In the genomic region with DNA sequence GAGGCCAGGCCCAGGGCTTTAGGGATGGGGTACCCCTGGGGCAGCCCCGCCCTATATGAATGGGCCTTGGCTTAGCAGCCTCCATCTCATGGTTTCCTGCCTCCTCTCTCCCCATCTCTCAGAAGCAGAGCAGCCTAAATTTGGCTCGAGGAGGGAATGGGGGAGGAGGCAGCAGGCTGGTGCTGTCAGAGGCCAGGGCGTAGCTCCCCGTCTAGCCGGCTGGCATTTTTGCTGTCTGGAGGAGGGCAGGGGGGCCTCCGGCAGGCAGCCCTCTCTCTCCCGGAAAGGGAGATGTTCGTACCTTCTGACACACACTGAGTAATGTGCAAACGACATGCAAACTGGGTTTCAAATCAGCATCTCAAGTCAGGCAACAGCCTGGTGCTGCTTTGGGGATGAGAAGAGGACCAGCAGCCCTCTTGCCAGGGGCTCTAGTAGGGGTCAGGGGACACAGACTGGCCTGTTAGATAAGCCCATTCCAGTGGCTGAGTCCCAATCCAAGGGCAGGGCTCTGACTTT, we compare ENCODE assay signal across 8 mouse cellular contexts. TPM values are rescaled to one million over a fixed set of nuclear protein-coding genes. Genes with fewer than 3 reads are reported as not detected.
DNase-seq lines count a peak whose midpoint lies in the region; ATAC-seq and TF ChIP-seq lines count a peak whose summit lies in the region.

No protein-coding gene starts in this region.

- 37% methylated on average over 9 of the region's 9 CpGs for WGBS in forebrain, embryonic 11.5 days
- 26% methylated on average over 9 of the region's 9 CpGs for WGBS in intestine, embryonic 15.5 days
- WGBS in neural tube, embryonic 11.5 days = 17% methylated on average over 9 of the region's 9 CpGs

- peak overlapping the region; percentile 93 for H3K27ac ChIP-seq in layer of hippocampus, adult 2 months
- peak overlapping the region; percentile 31; the same call in 1 of the 2 replicates for H3K27ac ChIP-seq in forebrain, embryonic 11.5 days (ENCODE audit: low read depth, low read length)
- H3K27ac ChIP-seq in intestine, embryonic 15.5 days = peak overlapping the region; percentile 67; the same call in 1 of the 2 replicates
- H3K27ac ChIP-seq in neural tube, embryonic 11.5 days (ENCODE audit: low read depth, low read length) = 0 out of 2 replicates have a peak overlapping the region, but pooled peaks have one; percentile 23

- H3K4me2 ChIP-seq in forebrain, embryonic 11.5 days (ENCODE audit: low read depth, low read length, severe bottlenecking) = 0 out of 2 replicates have a peak overlapping the region, but pooled peaks have one; percentile 11
- H3K4me2 ChIP-seq in intestine, embryonic 15.5 days (replicated peaks) = peak overlapping the region; percentile 98
- 0 out of 2 replicates have a peak overlapping the region, but pooled peaks have one; percentile 19 for H3K4me2 ChIP-seq in neural tube, embryonic 11.5 days (ENCODE audit: low read depth)

- H3K36me3 ChIP-seq in forebrain, embryonic 11.5 days (ENCODE audit: control insufficient read depth, insufficient read depth, low read length) = no peaks in the 10 kb centered on the region
- H3K36me3 ChIP-seq in intestine, embryonic 15.5 days = no peaks in the 10 kb centered on the region
- no peaks in the 10 kb centered on the region for H3K36me3 ChIP-seq in neural tube, embryonic 11.5 days (ENCODE audit: control insufficient read depth, insufficient read depth, low read length)

- TF ChIP-seq CTCF in layer of hippocampus, adult 2 months (conservative IDR thresholded peaks at IDR 0.05) = no peak

- peaks cover 13% of the 10 kb centered on the region for H3K27me3 ChIP-seq in forebrain, embryonic 11.5 days (ENCODE audit: control insufficient read depth, insufficient read depth, low read length)
- H3K27me3 ChIP-seq in intestine, embryonic 15.5 days (replicated peaks) = 0 out of 2 replicates have a peak, but pooled peaks cover 4% of the 10 kb centered on the region
- H3K27me3 ChIP-seq in neural tube, embryonic 11.5 days (ENCODE audit: control insufficient read depth, insufficient read depth, low read length) = peaks cover 11% of the 10 kb centered on the region

- peak in 1 of 2 experiments; percentile 54 for DNase-seq in layer of hippocampus, adult 2 months (ENCODE audit: low spot score in 2 of 2)
- no peak for DNase-seq in layer of hippocampus, adult 9-10 months (ENCODE audit: low spot score)
- DNase-seq in c-Kit-positive CD71-positive TER-119-negative erythroid progenitor cells, embryonic 14.5 days (ENCODE audit: low read depth) = peak; percentile 51
- DNase-seq in forebrain, embryonic 11.5 days (ENCODE audit: low spot score) = no peak
- DNase-seq in neural tube, embryonic 11.5 days (ENCODE audit: low spot score) = peak; percentile 48
- DNase-seq in urinary bladder, postnatal 25 days (ENCODE audit: low spot score) = peak; percentile 41
- DNase-seq in adipocyte (ENCODE audit: low spot score) = no peak

- no peak overlapping the region for H3K4me3 ChIP-seq in layer of hippocampus, adult 2 months
- no peak overlapping the region for H3K4me3 ChIP-seq in forebrain, embryonic 11.5 days (ENCODE audit: low read depth, low read length)
- H3K4me3 ChIP-seq in intestine, embryonic 15.5 days (replicated peaks) = no peak overlapping the region
- H3K4me3 ChIP-seq in neural tube, embryonic 11.5 days (ENCODE audit: low read depth, low read length) = no peak overlapping the region

- H3K9me3 ChIP-seq in forebrain, embryonic 11.5 days (ENCODE audit: control insufficient read depth, low read length) = no peaks in the 10 kb centered on the region
- no peaks in the 10 kb centered on the region for H3K9me3 ChIP-seq in intestine, embryonic 15.5 days
- no peaks in the 10 kb centered on the region for H3K9me3 ChIP-seq in neural tube, embryonic 11.5 days (ENCODE audit: control insufficient read depth, low read length)

- no peak for ATAC-seq in forebrain, embryonic 11.5 days (replicated peaks; ENCODE audit: low FRiP score)
- ATAC-seq in intestine, embryonic 15.5 days = peak; percentile 32
- ATAC-seq in neural tube, embryonic 11.5 days (ENCODE audit: insufficient read depth, low FRiP score, low TSS enrichment) = no peak

- H3K4me1 ChIP-seq in forebrain, embryonic 11.5 days (replicated peaks; ENCODE audit: control insufficient read depth, insufficient read depth, low read length) = peaks cover 47% of the 10 kb centered on the region
- H3K4me1 ChIP-seq in intestine, embryonic 15.5 days (replicated peaks) = peaks cover 44% of the 10 kb centered on the region
- peaks cover 30% of the 10 kb centered on the region for H3K4me1 ChIP-seq in neural tube, embryonic 11.5 days (ENCODE audit: control insufficient read depth, insufficient read depth, low read length)

- H3K9ac ChIP-seq in forebrain, embryonic 11.5 days (ENCODE audit: low read length) = peak overlapping the region; percentile 37; the same call in 1 of the 2 replicates
- 0 out of 2 replicates have a peak overlapping the region, but pooled peaks have one; percentile 10 for H3K9ac ChIP-seq in intestine, embryonic 15.5 days
- H3K9ac ChIP-seq in neural tube, embryonic 11.5 days (ENCODE audit: low read length) = no peak overlapping the region

RNA-seq across cellular contexts. Expression of a gene that starts 1.8 kb away (rescaled TPM):
- not detected for total RNA-seq in layer of hippocampus, adult 2 months (2021)
- not detected in 2 replicates for polyA plus RNA-seq in forebrain, embryonic 11.5 days (2014; fragmentation: Nextera tagmentation; extraction: Ambion mirVana)
- not detected in 2 replicates for polyA plus RNA-seq in intestine, embryonic 15.5 days (2015; fragmentation: Nextera tagmentation; extraction: Ambion mirVana)
- polyA plus RNA-seq in neural tube, embryonic 11.5 days (2014; fragmentation: Nextera tagmentation; extraction: Ambion mirVana) = not detected in 2 replicates

RNA-seq across cellular contexts. Expression of a gene that starts 35.4 kb away (rescaled TPM):
- 10 to 100 TPM; 47.6 to 52.1 TPM for total RNA-seq in layer of hippocampus, adult 2 months (2021)
- 25.6 and 26.2 TPM in 2 replicates for polyA plus RNA-seq in forebrain, embryonic 11.5 days (2014; fragmentation: Nextera tagmentation; extraction: Ambion mirVana)
- polyA plus RNA-seq in intestine, embryonic 15.5 days (2015; fragmentation: Nextera tagmentation; extraction: Ambion mirVana) = 25.6 and 27.1 TPM in 2 replicates
- polyA plus RNA-seq in neural tube, embryonic 11.5 days (2014; fragmentation: Nextera tagmentation; extraction: Ambion mirVana) = 32.1 and 37.5 TPM in 2 replicates

Comparison
In these comparisons a context has a peak if more than half of its experiments do, and no peak if none do; other contexts are left out.
1. DNase-seq: peak in c-Kit-positive CD71-positive TER-119-negative erythroid progenitor cells, embryonic 14.5 days (single experiment), neural tube, embryonic 11.5 days (single experiment) and urinary bladder, postnatal 25 days (single experiment); none in layer of hippocampus, adult 9-10 months (single experiment), forebrain, embryonic 11.5 days (single experiment) and adipocyte (single experiment).
2. H3K27ac ChIP-seq: peak in every context shown above with its lines; median percentile 93 in layer of hippocampus, adult 2 months; 67 in intestine, embryonic 15.5 days; 31 in forebrain, embryonic 11.5 days; 23 in neural tube, embryonic 11.5 days.
3. H3K4me2 ChIP-seq: peak in every context shown above with its lines; median percentile 98 in intestine, embryonic 15.5 days; 19 in neural tube, embryonic 11.5 days; 11 in forebrain, embryonic 11.5 days.